Mouse (Mus musculus) hindlimb bud, embryonic 11.5 days (tissue): ENCODE results near the gene BC037034.
"Not testable (repeated sequence)": the region's sequence is repeated elsewhere in the genome, so short reads cannot be mapped to it uniquely, and the experiment has no call there.

ENCODE experiments used
- DNase-seq: peaks from one replicate; pipeline ENCODE4 v3.0.0-alpha.2; 2012; ENCODE audit warnings: low read depth, low spot score; ENCODE audit errors: extremely low spot score

The BC037034 gene

DNA sequence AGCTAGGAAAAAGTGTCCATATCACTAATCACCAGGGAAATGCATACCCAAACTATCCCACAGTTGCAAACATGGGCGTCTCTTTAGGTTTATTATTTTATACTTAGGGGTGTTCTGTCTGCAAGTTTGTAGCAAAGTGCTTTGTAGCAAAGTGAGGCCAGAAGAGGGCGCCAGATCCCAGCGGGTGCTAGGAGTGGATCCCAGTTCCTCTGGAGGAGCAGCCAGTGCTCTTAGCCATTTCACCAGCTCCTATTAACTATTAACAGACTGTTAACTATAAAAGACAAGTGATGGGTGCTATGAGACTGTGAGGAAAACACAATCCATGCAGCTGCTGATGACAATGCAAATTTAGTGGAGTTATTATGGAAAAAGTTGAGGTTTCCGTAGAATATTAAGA is 41.7 kb downstream of the BC037034 start:
- DNase-seq = peak; percentile 20

DNA sequence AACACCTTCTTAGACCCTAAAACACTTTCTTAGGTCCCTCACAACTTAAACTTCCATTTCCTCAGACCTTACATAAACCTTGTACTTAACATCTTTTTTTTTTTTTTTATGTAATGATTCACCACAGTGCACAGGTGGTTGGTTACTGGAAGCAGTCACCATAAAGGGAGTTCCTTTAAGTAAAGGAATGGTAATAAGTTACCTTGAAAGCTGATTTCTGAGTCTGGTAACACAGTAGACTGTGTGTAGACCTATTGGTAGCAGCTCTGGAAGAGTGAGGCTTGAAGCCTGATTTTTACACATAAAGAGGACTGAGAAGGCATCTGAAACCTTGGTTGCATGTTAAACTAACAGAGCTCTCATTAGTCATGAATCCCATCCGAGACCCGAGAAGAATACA is 44.0 kb downstream of the BC037034 start:
- no peak for DNase-seq

DNA sequence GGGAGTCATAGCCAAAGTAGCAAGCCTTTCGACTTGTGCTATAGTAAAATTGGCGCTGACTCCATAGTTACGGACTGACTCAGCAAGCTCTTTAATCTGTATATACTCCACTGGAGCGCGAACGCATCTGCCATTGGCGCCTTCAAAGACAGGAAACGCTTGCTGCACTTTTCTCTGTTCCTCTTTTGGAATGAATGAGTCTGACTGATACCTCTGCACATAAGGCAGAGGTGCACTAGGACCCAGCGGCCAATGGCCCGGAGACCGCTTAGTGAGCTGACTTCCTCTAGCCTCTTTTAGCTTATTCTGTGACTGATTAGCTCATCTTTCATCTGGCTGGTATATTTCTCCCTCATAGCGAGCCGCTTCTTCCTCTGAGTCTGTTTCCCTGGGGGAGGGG is 47.2 kb downstream of the BC037034 start:
- not testable (repeated sequence) for DNase-seq
